Mouse (Mus musculus) liver, embryonic 11.5 days (tissue): ENCODE results near the gene Nup107. TPM values are rescaled to one million over a fixed set of nuclear protein-coding genes. Genes with fewer than 3 reads are reported as not detected.
"Not testable (repeated sequence)": the region's sequence is repeated elsewhere in the genome, so short reads cannot be mapped to it uniquely, and the experiment has no call there.

Source experiments
- ATAC-seq: fragments of 200-750 bp; cut with Nextera tagmentation; replicated peaks from 2 replicates; pipeline ENCODE4 v1.8.0; 2017; ENCODE audit warnings: moderate number of reproducible peaks, mild to moderate bottlenecking, moderate TSS enrichment, moderate library complexity; ENCODE audit not compliant: low FRiP score
- DNase-seq: peaks from one replicate; pipeline ENCODE4 v3.0.0-alpha.2; 2017; ENCODE audit warnings: low spot score
- H3K27ac ChIP-seq: fragments of 300-500 bp; sonication (generic); 2 replicates; pipeline ENCODE4 v1.5.1; 2014; ENCODE audit warnings: mild to moderate bottlenecking, low read depth, low read length, control low read depth
- H3K27me3 ChIP-seq: fragments of 300-500 bp; sonication (generic); replicated peaks from 2 replicates; pipeline ENCODE4 v1.6.1; 2014; ENCODE audit warnings: low read length, mixed read lengths; ENCODE audit not compliant: control insufficient read depth, insufficient read depth
- H3K36me3 ChIP-seq: fragments of 300-500 bp; sonication (generic); 2 replicates; pipeline ENCODE4 v1.6.1; 2014; ENCODE audit warnings: mild to moderate bottlenecking, low read length, moderate library complexity, mixed read lengths; ENCODE audit not compliant: control insufficient read depth, insufficient read depth
- H3K4me1 ChIP-seq: fragments of 300-500 bp; sonication (generic); replicated peaks from 2 replicates; pipeline ENCODE4 v1.6.1; 2014; ENCODE audit warnings: low read length, mixed read lengths; ENCODE audit not compliant: control insufficient read depth, insufficient read depth
- H3K4me2 ChIP-seq: fragments of 300-500 bp; sonication (generic); 2 replicates; pipeline ENCODE4 v1.6.1; 2014; ENCODE audit warnings: mild to moderate bottlenecking, control low read depth, moderate library complexity
- H3K4me3 ChIP-seq: fragments of 300-500 bp; sonication (generic); 2 replicates; pipeline ENCODE4 v1.5.1; 2014; ENCODE audit warnings: low read depth, low read length, control low read depth
- H3K9ac ChIP-seq: fragments of 300-500 bp; sonication (generic); 2 replicates; pipeline ENCODE4 v1.6.1; 2014; ENCODE audit warnings: low read depth, low read length, control low read depth
- H3K9me3 ChIP-seq: fragments of 300-500 bp; sonication (generic); 2 replicates; pipeline ENCODE4 v1.6.1; 2016; ENCODE audit warnings: low read length, inconsistent platforms, mixed read lengths; ENCODE audit not compliant: control insufficient read depth
- WGBS: fragments of 180-500 bp; shearing (Covaris S2); extraction: QIAGEN DNeasy Blood & Tissue Kit; methylation state at CpG from one replicate; pipeline ENCODE4 v1.1.7; 2014; 5-methylcytosine and 5-hydroxymethylcytosine counted together
- polyA plus RNA-seq: library from polyadenylated mRNA; unstranded; fragments of >200 nt; fragmentation: Nextera tagmentation; extraction: Ambion mirVana; gene quantifications from 2 replicates; pipeline ENCODE4 v1.2.1, GENCODE M21; 2014

Nup107 gene
- polyA plus RNA-seq, 1 experiment from 2014 or later: 102 TPM

GRCm38 (mm10) chr10:117742618-117743017 lies 49.9 kb downstream of the Nup107 start:
- Histone ChIP-seq H3K36me3 (peaks cover 3% of the 10 kb centered on the region; the same call in 1 of the 2 replicates), H3K4me2 (no peak overlapping the region), H3K4me1 (peaks cover 7% of the 10 kb centered on the region; the same call in 1 of the 2 replicates), H3K27me3 (no peaks in the 10 kb centered on the region), H3K9me3 (no peaks in the 10 kb centered on the region), H3K4me3 (no peak overlapping the region), H3K27ac (no peak overlapping the region), H3K9ac (no peak overlapping the region)
- WGBS: 88% methylated on average over 4 of the region's 4 CpGs
- DNase-seq: no peak
- no peak for ATAC-seq

- Histone ChIP-seq H3K36me3 (peaks cover 3% of the 10 kb centered on the region; the same call in 1 of the 2 replicates), H3K27ac (no peak overlapping the region), H3K9me3 (no peaks in the 10 kb centered on the region), H3K9ac (no peak overlapping the region), H3K4me1 (peaks cover 7% of the 10 kb centered on the region; the same call in 1 of the 2 replicates), H3K4me3 (no peak overlapping the region), H3K4me2 (no peak overlapping the region), H3K27me3 (no peaks in the 10 kb centered on the region)
- 87% methylated on average over 15 of the region's 15 CpGs for WGBS
- ATAC-seq (no peak), DNase-seq (no peak)
Observed at GRCm38 (mm10) chr10:117741698-117742475, 50.6 kb downstream of the Nup107 start.

- Histone ChIP-seq H3K27ac (no peak overlapping the region), H3K4me3 (no peak overlapping the region), H3K4me1 (peaks cover 7% of the 10 kb centered on the region; the same call in 1 of the 2 replicates), H3K9me3 (no peaks in the 10 kb centered on the region), H3K36me3 (peaks cover 3% of the 10 kb centered on the region; the same call in 1 of the 2 replicates), H3K4me2 (no peak overlapping the region), H3K27me3 (no peaks in the 10 kb centered on the region), H3K9ac (no peak overlapping the region)
- no peak for DNase-seq
- no peak for ATAC-seq
- 88% methylated on average over 9 of the region's 9 CpGs for WGBS
Observed at GRCm38 (mm10) chr10:117740921-117741320, 51.6 kb downstream of the Nup107 start.

- Histone ChIP-seq H3K27me3 (no peaks in the 10 kb centered on the region), H3K27ac (no peak overlapping the region), H3K9me3 (no peaks in the 10 kb centered on the region), H3K36me3 (peaks cover 3% of the 10 kb centered on the region; the same call in 1 of the 2 replicates), H3K4me3 (no peak overlapping the region), H3K9ac (no peak overlapping the region), H3K4me1 (peaks cover 4% of the 10 kb centered on the region; the same call in 1 of the 2 replicates), H3K4me2 (no peak overlapping the region)
- WGBS: 92% methylated on average over 10 of the region's 10 CpGs
- DNase-seq: no peak
- no peak for ATAC-seq
Observed at GRCm38 (mm10) chr10:117740171-117740570, 52.3 kb downstream of the Nup107 start.

- Histone ChIP-seq H3K9ac (no peak overlapping the region), H3K27me3 (no peaks in the 10 kb centered on the region), H3K27ac (no peak overlapping the region), H3K36me3 (peaks cover 3% of the 10 kb centered on the region; the same call in 1 of the 2 replicates), H3K4me2 (no peak overlapping the region), H3K9me3 (no peaks in the 10 kb centered on the region), H3K4me1 (peaks cover 3% of the 10 kb centered on the region; the same call in 1 of the 2 replicates), H3K4me3 (no peak overlapping the region)
- ATAC-seq (no peak), DNase-seq (no peak)
- WGBS: 91% methylated on average over 6 of the region's 6 CpGs
Observed at GRCm38 (mm10) chr10:117739648-117739948, 52.9 kb downstream of the Nup107 start.

- no peak for DNase-seq
- Histone ChIP-seq H3K4me1 (peaks cover 3% of the 10 kb centered on the region; the same call in 1 of the 2 replicates), H3K27ac (no peak overlapping the region), H3K4me3 (no peak overlapping the region), H3K4me2 (no peak overlapping the region), H3K9ac (no peak overlapping the region), H3K36me3 (peaks cover 3% of the 10 kb centered on the region; the same call in 1 of the 2 replicates), H3K9me3 (no peaks in the 10 kb centered on the region), H3K27me3 (no peaks in the 10 kb centered on the region)
- no peak for ATAC-seq
- 94% methylated on average over 15 of the region's 15 CpGs for WGBS
Observed at GRCm38 (mm10) chr10:117738928-117739647, 53.4 kb downstream of the Nup107 start.

- Histone ChIP-seq H3K9ac (no peak overlapping the region), H3K27me3 (no peaks in the 10 kb centered on the region), H3K9me3 (no peaks in the 10 kb centered on the region), H3K4me1 (peaks cover 4% of the 10 kb centered on the region), H3K4me3 (no peak overlapping the region), H3K36me3 (peaks cover 3% of the 10 kb centered on the region; the same call in 1 of the 2 replicates), H3K27ac (no peak overlapping the region), H3K4me2 (no peak overlapping the region)
- 75% methylated on average over 13 of the region's 13 CpGs for WGBS
- no peak for DNase-seq
- no peak for ATAC-seq
Observed at GRCm38 (mm10) chr10:117738140-117738921, 54.2 kb downstream of the Nup107 start.

GRCm38 (mm10) chr10:117737498-117737897 lies 55.0 kb downstream of the Nup107 start:
- H3K9me3 ChIP-seq, H3K36me3 ChIP-seq, H3K27ac ChIP-seq, DNase-seq, H3K9ac ChIP-seq, ATAC-seq, H3K4me2 ChIP-seq, H3K27me3 ChIP-seq, H3K4me3 ChIP-seq: not testable (repeated sequence)
- 86% methylated on average over 8 of the region's 8 CpGs for WGBS
- H3K4me1 ChIP-seq: peaks cover 13% of the 10 kb centered on the region
